Comparison of ENCODE assay signal across 15 mouse cellular contexts in genomic region chr4:52299226-52299625, GRCm38 (mm10).
DNase-seq lines count a peak whose midpoint lies in the region; ATAC-seq and TF ChIP-seq lines count a peak whose summit lies in the region.
"Had no signal": no experiment of that assay in that cellular context is flagged by ENCODE, and none has a peak within 500 bp of the region (broad histone marks: within the 10 kb centered on the region; RNA-seq: fewer than 3 reads in every experiment).

No protein-coding gene starts in this region.

- peak; percentile 65 for DNase-seq in liver, adult 2 months (ENCODE audit: extremely low read depth, low read depth, low spot score)
- DNase-seq in adrenal gland, postnatal 36 days: no peak
- DNase-seq: cerebellum, adult 11-12 months; heart, adult 11 months; lung, adult 2 months; right cerebral cortex, postnatal 25 days had no signal

- ATAC-seq in intestine, postnatal 0 days: no peak
- no peak for ATAC-seq in intestine, embryonic 16.5 days
- no peak for ATAC-seq in liver, embryonic 12.5 days
- ATAC-seq: CD4-positive, CD25-positive, alpha-beta regulatory T cell, adult 4 months; forebrain, embryonic 13.5 days; Patski had no signal

- H3K79me2 ChIP-seq in liver, adult 2 months (ENCODE audit: control insufficient read depth, insufficient read depth, low read length): no peaks in the 10 kb centered on the region

- no peak overlapping the region for H3K4me3 ChIP-seq in intestine, postnatal 0 days (ENCODE audit: low read depth, low read length)
- H3K4me3 ChIP-seq in intestine, embryonic 16.5 days (ENCODE audit: low read length): no peak overlapping the region
- 0 out of 2 replicates have a peak overlapping the region, but pooled peaks have one; percentile 17 for H3K4me3 ChIP-seq in liver, adult 2 months (ENCODE audit: insufficient read depth, low read depth, low read length)
- H3K4me3 ChIP-seq in liver, embryonic 12.5 days: no peak overlapping the region
- no peak overlapping the region for H3K4me3 ChIP-seq in ES-Bruce4 (ENCODE audit: low read depth, low read length)
- no peak overlapping the region for H3K4me3 ChIP-seq in small intestine, adult 2 months (ENCODE audit: low read depth, low read length)
- H3K4me3 ChIP-seq: forebrain, embryonic 13.5 days; limb, embryonic 12.5 days had no signal

- H3K9ac ChIP-seq in intestine, postnatal 0 days (ENCODE audit: low read depth, low read length): no peak overlapping the region
- no peak overlapping the region for H3K9ac ChIP-seq in intestine, embryonic 16.5 days (ENCODE audit: low read depth, low read length)
- no peak overlapping the region for H3K9ac ChIP-seq in liver, adult 2 months (ENCODE audit: low read depth, low read length)
- H3K9ac ChIP-seq in liver, embryonic 12.5 days: no peak overlapping the region
- no peak overlapping the region for H3K9ac ChIP-seq in ES-Bruce4 (ENCODE audit: low read depth, poor library complexity, severe bottlenecking)
- H3K9ac ChIP-seq: forebrain, embryonic 13.5 days; limb, embryonic 12.5 days had no signal

- TF ChIP-seq POLR2A in liver, adult 2 months (IDR thresholded peaks at IDR 0.05; ENCODE audit: extremely low read depth, insufficient read depth, low read length): no peak
- no peak for TF ChIP-seq POLR2A in ES-Bruce4 (IDR thresholded peaks at IDR 0.05; ENCODE audit: insufficient read depth, low read length)
- no peak for TF ChIP-seq POLR2A in small intestine, adult 2 months (IDR thresholded peaks at IDR 0.05; ENCODE audit: low read depth, low read length)

- TF ChIP-seq CTCF in intestine, postnatal 0 days (IDR thresholded peaks at IDR 0.05; ENCODE audit: low read depth): peak; percentile 33
- peak; percentile 61 for TF ChIP-seq CTCF in liver, adult 2 months (IDR thresholded peaks at IDR 0.05; ENCODE audit: low read depth, low read length)
- TF ChIP-seq CTCF in ES-Bruce4 (IDR thresholded peaks at IDR 0.05; ENCODE audit: low read depth, low read length): peak; percentile 34
- peak; percentile 25; the same call in 1 of the 2 replicates for TF ChIP-seq CTCF in small intestine, adult 2 months (IDR thresholded peaks at IDR 0.05; ENCODE audit: extremely low read depth, insufficient read length, insufficient replicate concordance, low read depth, low read length)

- H3K36me3 ChIP-seq in intestine, postnatal 0 days (ENCODE audit: control insufficient read depth, insufficient read depth): no peaks in the 10 kb centered on the region
- H3K36me3 ChIP-seq in intestine, embryonic 16.5 days (ENCODE audit: control insufficient read depth, insufficient read depth, low read length): no peaks in the 10 kb centered on the region
- H3K36me3 ChIP-seq in liver, adult 2 months (ENCODE audit: control insufficient read depth, insufficient read depth, low read length): no peaks in the 10 kb centered on the region
- H3K36me3 ChIP-seq in liver, embryonic 12.5 days: no peaks in the 10 kb centered on the region
- no peaks in the 10 kb centered on the region for H3K36me3 ChIP-seq in ES-Bruce4 (ENCODE audit: control insufficient read depth, insufficient read depth, low read length, poor library complexity, severe bottlenecking)
- no peaks in the 10 kb centered on the region for H3K36me3 ChIP-seq in small intestine, adult 2 months (ENCODE audit: control insufficient read depth, insufficient read depth, low read length)
- H3K36me3 ChIP-seq: limb, embryonic 12.5 days had no signal

- H3K27me3 ChIP-seq in intestine, postnatal 0 days (replicated peaks; ENCODE audit: control insufficient read depth, insufficient read depth, low read length): no peaks in the 10 kb centered on the region
- H3K27me3 ChIP-seq in intestine, embryonic 16.5 days (replicated peaks; ENCODE audit: control insufficient read depth, insufficient read depth, low read length): no peaks in the 10 kb centered on the region
- H3K27me3 ChIP-seq in liver, adult 2 months (ENCODE audit: control insufficient read depth, insufficient read depth, low read length): no peaks in the 10 kb centered on the region
- H3K27me3 ChIP-seq in liver, embryonic 12.5 days (replicated peaks): no peaks in the 10 kb centered on the region
- no peaks in the 10 kb centered on the region for H3K27me3 ChIP-seq in ES-Bruce4 (ENCODE audit: control insufficient read depth, insufficient read depth, low read length, poor library complexity, severe bottlenecking)
- no peaks in the 10 kb centered on the region for H3K27me3 ChIP-seq in small intestine, adult 2 months (ENCODE audit: control insufficient read depth, insufficient read depth, low read length)
- H3K27me3 ChIP-seq: forebrain, embryonic 13.5 days; limb, embryonic 12.5 days; Patski had no signal

- no peak overlapping the region for H3K4me2 ChIP-seq in intestine, postnatal 0 days (replicated peaks; ENCODE audit: low read depth)
- H3K4me2 ChIP-seq in intestine, embryonic 16.5 days (ENCODE audit: low read depth, low read length): no peak overlapping the region
- no peak overlapping the region for H3K4me2 ChIP-seq in liver, embryonic 12.5 days
- H3K4me2 ChIP-seq: forebrain, embryonic 13.5 days; limb, embryonic 12.5 days had no signal

- WGBS in intestine, postnatal 0 days: 51% methylated on average over 3 of the region's 3 CpGs
- WGBS in intestine, embryonic 16.5 days: 65% methylated on average over 3 of the region's 3 CpGs
- 12% methylated on average over 3 of the region's 3 CpGs for WGBS in liver, adult 2 months
- WGBS in liver, embryonic 12.5 days (ENCODE audit: insufficient replicate concordance): 37% methylated on average over 3 of the region's 3 CpGs
- 23% methylated on average over 3 of the region's 3 CpGs for WGBS in small intestine, adult 2 months

- no peaks in the 10 kb centered on the region for H3K4me1 ChIP-seq in intestine, postnatal 0 days (replicated peaks; ENCODE audit: control insufficient read depth, insufficient read depth, low read length)
- H3K4me1 ChIP-seq in intestine, embryonic 16.5 days (ENCODE audit: control insufficient read depth, insufficient read depth, low read length): no peaks in the 10 kb centered on the region
- H3K4me1 ChIP-seq in liver, adult 2 months (ENCODE audit: control insufficient read depth, insufficient read depth, low read length): peaks cover 3% of the 10 kb centered on the region; the same call in 1 of the 2 replicates
- no peaks in the 10 kb centered on the region for H3K4me1 ChIP-seq in liver, embryonic 12.5 days
- H3K4me1 ChIP-seq in ES-Bruce4 (ENCODE audit: control insufficient read depth, insufficient read depth, low read length): no peaks in the 10 kb centered on the region
- 0 out of 2 replicates have a peak, but pooled peaks cover 2% of the 10 kb centered on the region for H3K4me1 ChIP-seq in small intestine, adult 2 months (ENCODE audit: control insufficient read depth, insufficient read depth, insufficient read length, low read length)
- H3K4me1 ChIP-seq: forebrain, embryonic 13.5 days; limb, embryonic 12.5 days had no signal

- no peak for TF ChIP-seq EP300 in ES-Bruce4 (IDR thresholded peaks at IDR 0.05; ENCODE audit: insufficient read depth, low read depth, low read length)

- H3K27ac ChIP-seq in intestine, postnatal 0 days (ENCODE audit: low read depth, low read length): no peak overlapping the region
- no peak overlapping the region for H3K27ac ChIP-seq in intestine, embryonic 16.5 days (ENCODE audit: low read length)
- no peak overlapping the region for H3K27ac ChIP-seq in liver, adult 2 months (replicated peaks; ENCODE audit: insufficient read depth, low read depth, low read length)
- no peak overlapping the region for H3K27ac ChIP-seq in liver, embryonic 12.5 days
- H3K27ac ChIP-seq in ES-Bruce4 (ENCODE audit: insufficient read depth, low read length): no peak overlapping the region
- H3K27ac ChIP-seq in small intestine, adult 2 months (ENCODE audit: insufficient read depth, low read depth, low read length): no peak overlapping the region
- H3K27ac ChIP-seq: forebrain, embryonic 13.5 days; limb, embryonic 12.5 days had no signal

- H3K9me3 ChIP-seq in intestine, postnatal 0 days (ENCODE audit: control insufficient read depth): no peaks in the 10 kb centered on the region
- no peaks in the 10 kb centered on the region for H3K9me3 ChIP-seq in intestine, embryonic 16.5 days (ENCODE audit: control insufficient read depth, low read length)
- no peaks in the 10 kb centered on the region for H3K9me3 ChIP-seq in liver, embryonic 12.5 days (replicated peaks)
- H3K9me3 ChIP-seq in ES-Bruce4 (replicated peaks; ENCODE audit: control insufficient read depth, insufficient read depth, low read length, poor library complexity, severe bottlenecking): no peaks in the 10 kb centered on the region
- H3K9me3 ChIP-seq: forebrain, embryonic 13.5 days; limb, embryonic 12.5 days had no signal
